Mouse (Mus musculus): Measurements from ENCODE around the gene 1810043G02Rik.

DNA sequence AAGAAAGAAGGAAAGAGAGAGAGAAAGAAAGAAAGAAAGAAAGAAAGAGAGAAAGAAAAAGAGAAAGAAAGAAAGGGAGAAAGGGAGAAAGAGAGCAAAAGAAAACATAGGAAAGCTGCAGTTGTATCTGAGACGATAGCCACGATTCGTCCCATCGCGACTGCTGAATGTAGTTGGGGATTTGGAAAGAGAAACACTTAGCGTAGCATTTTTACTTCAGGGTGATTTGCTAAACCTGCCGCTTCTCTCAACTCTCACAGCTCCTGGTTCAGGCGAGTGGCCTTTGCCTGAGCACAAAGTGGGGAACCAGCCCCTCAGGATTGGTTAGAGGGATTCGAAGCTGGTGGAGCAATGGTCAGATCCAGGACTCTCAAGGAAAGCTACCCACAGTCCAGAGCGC lies 32.0 kb downstream of the 1810043G02Rik start:
- TF ChIP-seq USF1 (IDR thresholded peaks at IDR 0.05; ENCODE audit: low read depth, low read length) (no peak), GATA1 (IDR thresholded peaks at IDR 0.05; ENCODE audit: low read depth, low read length) (no peak), KAT2A (conservative IDR thresholded peaks at IDR 0.05; ENCODE audit: low read depth, low read length) (no peak), BHLHE40 (IDR thresholded peaks at IDR 0.05; ENCODE audit: borderline replicate concordance, low read depth, low read length) (no peak), NELFE (IDR thresholded peaks at IDR 0.05; ENCODE audit: low read depth, low read length) (no peak)
